Mouse (Mus musculus): Measurements from ENCODE around the gene Gtf3c2. TPM values are rescaled to one million over a fixed set of nuclear protein-coding genes. Genes with fewer than 3 reads are reported as not detected.

Gtf3c2 gene
- polyA plus RNA-seq, 1 experiment from 2014 or later, result 47.5 TPM

GRCm38 (mm10) chr5:31199893-31200292, 19.9 kb upstream of the Gtf3c2 start:
- peaks cover 4% of the 10 kb centered on the region; the same call in 1 of the 2 replicates for H3K4me1 ChIP-seq (ENCODE audit: control insufficient read depth, insufficient read depth, low read length)
- no peak for ATAC-seq (ENCODE audit: low read depth)
- H3K9me3 ChIP-seq (ENCODE audit: control insufficient read depth, low read length), result peaks cover 5% of the 10 kb centered on the region
- H3K27ac ChIP-seq (replicated peaks; ENCODE audit: low read depth, low read length), result no peak overlapping the region
- no peaks in the 10 kb centered on the region for H3K27me3 ChIP-seq (replicated peaks; ENCODE audit: control insufficient read depth, insufficient read depth, low read length)
- WGBS, result 84% methylated on average over 7 of the region's 9 CpGs
- no peak for DNase-seq (ENCODE audit: low spot score)
- H3K4me2 ChIP-seq (ENCODE audit: low read depth, low read length), result no peak overlapping the region
- H3K4me3 ChIP-seq (ENCODE audit: low read depth, low read length), result no peak overlapping the region
- no peak overlapping the region for H3K9ac ChIP-seq (ENCODE audit: low read depth, low read length)
- peaks cover 82% of the 10 kb centered on the region for H3K36me3 ChIP-seq (ENCODE audit: control insufficient read depth, insufficient read depth, low read length)

- ATAC-seq (ENCODE audit: low read depth) (no peak), DNase-seq (ENCODE audit: low spot score) (no peak)
- H3K9me3 ChIP-seq (ENCODE audit: control insufficient read depth, low read length), result peaks cover 5% of the 10 kb centered on the region
- peaks cover 4% of the 10 kb centered on the region; the same call in 1 of the 2 replicates for H3K4me1 ChIP-seq (ENCODE audit: control insufficient read depth, insufficient read depth, low read length)
- H3K27ac ChIP-seq (replicated peaks; ENCODE audit: low read depth, low read length), result no peak overlapping the region
- H3K27me3 ChIP-seq (replicated peaks; ENCODE audit: control insufficient read depth, insufficient read depth, low read length), result no peaks in the 10 kb centered on the region
- H3K36me3 ChIP-seq (ENCODE audit: control insufficient read depth, insufficient read depth, low read length), result peaks cover 82% of the 10 kb centered on the region
- H3K4me3 ChIP-seq (ENCODE audit: low read depth, low read length), result no peak overlapping the region
- 91% methylated on average over 19 of the region's 19 CpGs for WGBS
- no peak overlapping the region for H3K4me2 ChIP-seq (ENCODE audit: low read depth, low read length)
- no peak overlapping the region for H3K9ac ChIP-seq (ENCODE audit: low read depth, low read length)
These were observed 19.5 kb upstream of the Gtf3c2 start for GRCm38 (mm10) chr5:31199321-31199892.

GRCm38 (mm10) chr5:31198616-31199320, 18.8 kb upstream of the Gtf3c2 start:
- Histone ChIP-seq H3K9me3 (ENCODE audit: control insufficient read depth, low read length) (peaks cover 5% of the 10 kb centered on the region), H3K27ac (replicated peaks; ENCODE audit: low read depth, low read length) (no peak overlapping the region; the same call in 1 of the 2 replicates), H3K4me1 (ENCODE audit: control insufficient read depth, insufficient read depth, low read length) (peaks cover 8% of the 10 kb centered on the region), H3K27me3 (replicated peaks; ENCODE audit: control insufficient read depth, insufficient read depth, low read length) (no peaks in the 10 kb centered on the region), H3K4me3 (ENCODE audit: low read depth, low read length) (no peak overlapping the region), H3K9ac (ENCODE audit: low read depth, low read length) (no peak overlapping the region), H3K36me3 (ENCODE audit: control insufficient read depth, insufficient read depth, low read length) (peaks cover 80% of the 10 kb centered on the region), H3K4me2 (ENCODE audit: low read depth, low read length) (no peak overlapping the region)
- ATAC-seq (ENCODE audit: low read depth) (no peak), DNase-seq (ENCODE audit: low spot score) (no peak)
- WGBS, result 77% methylated on average over 5 of the region's 5 CpGs

- Histone ChIP-seq H3K9ac (ENCODE audit: low read depth, low read length) (no peak overlapping the region), H3K4me3 (ENCODE audit: low read depth, low read length) (no peak overlapping the region), H3K4me1 (ENCODE audit: control insufficient read depth, insufficient read depth, low read length) (peaks cover 8% of the 10 kb centered on the region), H3K9me3 (ENCODE audit: control insufficient read depth, low read length) (peaks cover 5% of the 10 kb centered on the region), H3K4me2 (ENCODE audit: low read depth, low read length) (no peak overlapping the region), H3K36me3 (ENCODE audit: control insufficient read depth, insufficient read depth, low read length) (peaks cover 74% of the 10 kb centered on the region), H3K27ac (replicated peaks; ENCODE audit: low read depth, low read length) (no peak overlapping the region), H3K27me3 (replicated peaks; ENCODE audit: control insufficient read depth, insufficient read depth, low read length) (no peaks in the 10 kb centered on the region)
- WGBS, result 82% methylated on average over 9 of the region's 9 CpGs
- ATAC-seq (ENCODE audit: low read depth) (no peak), DNase-seq (ENCODE audit: low spot score) (no peak)
These were observed 18.2 kb upstream of the Gtf3c2 start for GRCm38 (mm10) chr5:31198170-31198569.

GRCm38 (mm10) chr5:31197072-31197471, 17.1 kb upstream of the Gtf3c2 start:
- no peak overlapping the region for H3K27ac ChIP-seq (replicated peaks; ENCODE audit: low read depth, low read length)
- no peaks in the 10 kb centered on the region for H3K27me3 ChIP-seq (replicated peaks; ENCODE audit: control insufficient read depth, insufficient read depth, low read length)
- peaks cover 5% of the 10 kb centered on the region for H3K4me1 ChIP-seq (ENCODE audit: control insufficient read depth, insufficient read depth, low read length)
- peaks cover 5% of the 10 kb centered on the region for H3K9me3 ChIP-seq (ENCODE audit: control insufficient read depth, low read length)
- WGBS, result 94% methylated on average over 12 of the region's 12 CpGs
- no peak overlapping the region for H3K4me2 ChIP-seq (ENCODE audit: low read depth, low read length)
- H3K9ac ChIP-seq (ENCODE audit: low read depth, low read length), result no peak overlapping the region
- DNase-seq (ENCODE audit: low spot score), result no peak
- H3K4me3 ChIP-seq (ENCODE audit: low read depth, low read length), result no peak overlapping the region
- peaks cover 67% of the 10 kb centered on the region for H3K36me3 ChIP-seq (ENCODE audit: control insufficient read depth, insufficient read depth, low read length)
- no peak for ATAC-seq (ENCODE audit: low read depth)

- no peak overlapping the region for H3K27ac ChIP-seq (replicated peaks; ENCODE audit: low read depth, low read length)
- H3K36me3 ChIP-seq (ENCODE audit: control insufficient read depth, insufficient read depth, low read length), result peaks cover 68% of the 10 kb centered on the region
- peaks cover 9% of the 10 kb centered on the region for H3K4me1 ChIP-seq (ENCODE audit: control insufficient read depth, insufficient read depth, low read length)
- H3K9ac ChIP-seq (ENCODE audit: low read depth, low read length), result no peak overlapping the region
- 92% methylated on average over 10 of the region's 10 CpGs for WGBS
- no peak for DNase-seq (ENCODE audit: low spot score)
- no peak overlapping the region for H3K4me3 ChIP-seq (ENCODE audit: low read depth, low read length)
- no peaks in the 10 kb centered on the region for H3K27me3 ChIP-seq (replicated peaks; ENCODE audit: control insufficient read depth, insufficient read depth, low read length)
- H3K4me2 ChIP-seq (ENCODE audit: low read depth, low read length), result no peak overlapping the region
- peaks cover 5% of the 10 kb centered on the region for H3K9me3 ChIP-seq (ENCODE audit: control insufficient read depth, low read length)
- no peak for ATAC-seq (ENCODE audit: low read depth)
These were observed 16.3 kb upstream of the Gtf3c2 start for GRCm38 (mm10) chr5:31196207-31196606.

- H3K9ac ChIP-seq (ENCODE audit: low read depth, low read length), result no peak overlapping the region
- no peak for ATAC-seq (ENCODE audit: low read depth)
- no peak for DNase-seq (ENCODE audit: low spot score)
- no peak overlapping the region for H3K27ac ChIP-seq (replicated peaks; ENCODE audit: low read depth, low read length)
- no peak overlapping the region for H3K4me3 ChIP-seq (ENCODE audit: low read depth, low read length)
- H3K36me3 ChIP-seq (ENCODE audit: control insufficient read depth, insufficient read depth, low read length), result peaks cover 73% of the 10 kb centered on the region
- no peak overlapping the region for H3K4me2 ChIP-seq (ENCODE audit: low read depth, low read length)
- H3K27me3 ChIP-seq (replicated peaks; ENCODE audit: control insufficient read depth, insufficient read depth, low read length), result no peaks in the 10 kb centered on the region
- WGBS, result 94% methylated on average over 4 of the region's 4 CpGs
- H3K9me3 ChIP-seq (ENCODE audit: control insufficient read depth, low read length), result peaks cover 5% of the 10 kb centered on the region
- peaks cover 9% of the 10 kb centered on the region for H3K4me1 ChIP-seq (ENCODE audit: control insufficient read depth, insufficient read depth, low read length)
These were observed 15.7 kb upstream of the Gtf3c2 start for GRCm38 (mm10) chr5:31195671-31196070.

- Histone ChIP-seq H3K4me3 (ENCODE audit: low read depth, low read length) (peak overlapping the region; percentile 86), H3K36me3 (ENCODE audit: control insufficient read depth, insufficient read depth, low read length) (peaks cover 74% of the 10 kb centered on the region), H3K27ac (replicated peaks; ENCODE audit: low read depth, low read length) (no peak overlapping the region), H3K9ac (ENCODE audit: low read depth, low read length) (peak overlapping the region; percentile 87; the same call in 1 of the 2 replicates), H3K4me2 (ENCODE audit: low read depth, low read length) (peak overlapping the region; percentile 92), H3K4me1 (ENCODE audit: control insufficient read depth, insufficient read depth, low read length) (peaks cover 9% of the 10 kb centered on the region), H3K9me3 (ENCODE audit: control insufficient read depth, low read length) (no peaks in the 10 kb centered on the region), H3K27me3 (replicated peaks; ENCODE audit: control insufficient read depth, insufficient read depth, low read length) (no peaks in the 10 kb centered on the region)
- ATAC-seq (ENCODE audit: low read depth) (no peak), DNase-seq (ENCODE audit: low spot score) (no peak)
- WGBS, result 91% methylated on average over 16 of the region's 16 CpGs
These were observed 14.8 kb upstream of the Gtf3c2 start for GRCm38 (mm10) chr5:31194486-31195485.
